Mouse (Mus musculus) cerebellum, adult 2 months (tissue): ENCODE results near the gene Rasd1.
A peak's percentile ranks its signal among the peaks of the same experiment; 100 is the strongest.

Experiments used
- CTCF ChIP-seq: fragments of 200-500 bp; IDR thresholded peaks from 2 replicates; pipeline ENCODE4 v1.5.1; 2011; ENCODE audit warnings: low read depth, mild to moderate bottlenecking, control low read depth, low read length, moderate library complexity, borderline replicate concordance; ENCODE audit not compliant: insufficient read depth
- POLR2A ChIP-seq: fragments of 200-500 bp; IDR thresholded peaks from 2 replicates; pipeline ENCODE4 v1.6.1; 2011; ENCODE audit warnings: low read length, control low read depth, borderline replicate concordance; ENCODE audit not compliant: insufficient read depth

DNA sequence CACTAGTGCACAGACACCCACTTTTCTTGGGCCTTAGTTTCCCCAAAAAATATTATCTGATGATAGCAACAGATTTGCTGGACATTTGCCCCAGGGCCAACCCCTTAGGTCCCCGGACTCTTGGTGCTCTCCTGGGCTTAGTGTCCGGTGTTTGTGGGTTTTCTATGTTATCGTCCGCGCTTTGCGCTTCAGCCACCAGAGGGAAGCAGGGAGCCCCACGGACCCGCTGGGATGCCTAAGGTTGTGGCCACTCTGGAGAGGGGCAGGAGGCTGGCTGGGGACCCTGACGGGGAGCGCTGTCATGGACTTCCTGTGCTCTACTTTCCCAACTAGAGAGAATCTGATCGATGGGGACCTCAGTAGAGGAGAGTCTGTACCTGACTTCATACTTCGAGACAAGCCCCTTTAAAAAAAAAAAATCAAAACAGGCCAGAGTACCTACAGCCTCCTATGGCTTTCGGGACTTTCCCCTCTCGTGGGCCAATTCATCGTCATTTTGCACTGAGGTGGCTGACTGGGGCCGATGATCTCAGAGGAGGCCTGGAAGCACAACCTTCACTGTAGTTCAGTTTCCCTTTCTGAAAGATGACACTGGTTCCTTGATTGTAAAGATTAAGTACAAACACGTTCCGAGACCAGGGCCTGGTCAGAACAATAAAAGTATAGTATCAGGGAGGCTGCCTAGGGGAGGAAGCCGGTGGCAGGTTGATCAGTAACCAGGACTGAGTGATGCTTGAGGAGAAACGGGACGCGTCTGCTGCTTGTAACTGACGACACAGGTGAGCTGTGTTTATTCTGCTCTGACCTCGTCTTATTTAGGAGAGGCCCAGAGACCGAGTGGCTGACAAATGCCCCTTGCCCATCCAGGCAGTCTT, 720 bp upstream of the Rasd1 start:
- TF ChIP-seq CTCF (peak; percentile 86), POLR2A (no peak)
